Comparison of ENCODE assay signal across 1 mouse cellular context in the genomic region with DNA sequence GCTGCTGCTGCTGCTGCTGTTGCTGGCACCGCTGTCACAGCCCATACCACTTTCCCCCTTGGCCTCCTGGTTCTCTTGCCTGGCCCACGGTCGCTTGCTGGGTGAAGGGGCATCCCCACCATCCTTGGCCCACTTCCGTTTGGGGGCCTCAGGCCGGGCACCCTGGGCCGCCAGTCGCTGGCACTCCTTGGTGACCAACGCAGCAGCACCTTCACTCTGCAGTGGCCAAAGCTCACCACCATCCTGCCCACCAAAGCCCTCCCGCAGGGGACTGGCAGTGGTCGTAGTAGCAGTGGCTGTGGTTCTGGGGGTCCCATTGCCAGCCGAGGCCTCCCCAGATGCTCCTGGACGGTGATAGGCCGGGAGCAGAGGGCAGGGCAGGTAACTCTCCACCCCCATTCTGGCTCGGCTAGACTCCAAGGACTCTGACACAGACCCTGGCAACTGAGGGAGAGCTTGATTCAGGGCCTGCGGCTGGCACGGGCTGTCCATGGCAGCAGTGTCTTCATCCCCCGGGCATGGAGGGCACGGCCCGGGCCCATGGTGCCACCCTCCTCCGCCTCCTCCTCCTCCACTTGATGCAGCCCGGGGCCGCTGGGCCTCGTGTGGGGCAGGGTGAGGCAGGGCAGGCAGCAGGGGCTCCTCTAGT.
TF ChIP-seq lines count a peak whose summit lies in the region.

No protein-coding gene starts in this region.

TF ChIP-seq in MEL, 35 proteins besides CTCF, POLR2A, EP300 and RAD21:
- no peak for TF ChIP-seq POLR2AphosphoS2 (IDR thresholded peaks at IDR 0.05; ENCODE audit: low read length)
